13 mouse cellular contexts compared by ENCODE assay signal in the genomic region with DNA sequence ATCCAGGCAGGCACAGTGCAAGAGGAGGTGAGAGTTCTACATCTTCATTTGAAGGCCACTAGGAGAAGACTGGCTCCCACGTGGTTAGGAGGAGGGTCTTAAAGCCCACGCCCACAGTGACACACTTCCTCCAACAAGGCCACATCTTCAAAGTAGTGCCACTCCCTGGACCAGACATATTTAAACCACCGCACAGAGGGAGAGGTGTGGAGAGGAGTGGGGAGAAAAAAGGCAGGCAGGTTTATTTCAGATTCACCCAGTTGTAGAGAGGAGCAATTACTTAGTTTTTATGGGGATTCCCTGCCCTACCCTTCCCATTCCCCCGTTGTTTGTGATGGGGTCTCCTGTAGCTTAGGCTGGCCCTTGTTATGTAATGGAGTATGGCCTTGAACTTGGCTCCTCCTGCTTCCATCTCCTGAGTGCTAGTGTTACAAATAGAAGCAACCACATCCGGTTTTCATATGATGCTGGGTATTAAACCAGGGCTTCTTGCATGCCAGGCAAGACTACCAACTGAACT. TPM values are rescaled to one million over a fixed set of nuclear protein-coding genes. Genes with fewer than 3 reads are reported as not detected.
DNase-seq lines count a peak whose midpoint lies in the region; ATAC-seq and TF ChIP-seq lines count a peak whose summit lies in the region.
"Had no signal": no experiment of that assay in that cellular context is flagged by ENCODE, and none has a peak within 500 bp of the region (broad histone marks: within the 10 kb centered on the region; RNA-seq: fewer than 3 reads in every experiment).

No protein-coding gene starts in this region.

- no peak for TF ChIP-seq CTCF in small intestine, adult 2 months (IDR thresholded peaks at IDR 0.05; ENCODE audit: extremely low read depth, insufficient read length, insufficient replicate concordance, low read depth, low read length)

- H3K27me3 ChIP-seq in lung, embryonic 16.5 days (ENCODE audit: control insufficient read depth, insufficient read depth, low read depth, low read length): no peaks in the 10 kb centered on the region
- H3K27me3 ChIP-seq in small intestine, adult 2 months (ENCODE audit: control insufficient read depth, insufficient read depth, low read length): no peaks in the 10 kb centered on the region
- H3K27me3 ChIP-seq in hindbrain, embryonic 13.5 days: 0 out of 2 replicates have a peak, but pooled peaks cover 3% of the 10 kb centered on the region

- no peak for DNase-seq in lung, adult 18-20 months
- peak; percentile 35 to 51 for DNase-seq in CD8-positive naive resting alpha-beta T cell, adult 2 months (ENCODE audit: low read depth in 2 of 2, low spot score in 2 of 2)
- DNase-seq in layer of hippocampus, postnatal 10 days (ENCODE audit: low spot score in 2 of 2): no peak
- DNase-seq: adrenal gland, postnatal 25 days; cerebellum, adult 11-12 months; kidney, postnatal 36 days had no signal

- no peak overlapping the region for H3K4me2 ChIP-seq in lung, embryonic 16.5 days (ENCODE audit: low read depth, low read length)
- H3K4me2 ChIP-seq in hindbrain, embryonic 13.5 days: no peak overlapping the region

- H3K4me1 ChIP-seq in lung, embryonic 16.5 days (replicated peaks; ENCODE audit: control insufficient read depth, insufficient read depth, low read length): peaks cover 27% of the 10 kb centered on the region
- H3K4me1 ChIP-seq in small intestine, adult 2 months (ENCODE audit: control insufficient read depth, insufficient read depth, insufficient read length, low read length): peaks cover 36% of the 10 kb centered on the region
- peaks cover 26% of the 10 kb centered on the region for H3K4me1 ChIP-seq in hindbrain, embryonic 13.5 days (replicated peaks)

- WGBS in lung, embryonic 16.5 days: 65% methylated on average over 5 of the region's 5 CpGs
- 41% methylated on average over 5 of the region's 5 CpGs for WGBS in small intestine, adult 2 months
- 85% methylated on average over 5 of the region's 5 CpGs for WGBS in hindbrain, embryonic 13.5 days

- H3K36me3 ChIP-seq in lung, embryonic 16.5 days (ENCODE audit: control insufficient read depth, insufficient read depth, low read length): no peaks in the 10 kb centered on the region
- H3K36me3 ChIP-seq in small intestine, adult 2 months (ENCODE audit: control insufficient read depth, insufficient read depth, low read length): no peaks in the 10 kb centered on the region
- H3K36me3 ChIP-seq in hindbrain, embryonic 13.5 days: peaks cover 11% of the 10 kb centered on the region

- H3K9me3 ChIP-seq in lung, embryonic 16.5 days (ENCODE audit: control insufficient read depth, low read length): no peaks in the 10 kb centered on the region
- H3K9me3 ChIP-seq in hindbrain, embryonic 13.5 days: no peaks in the 10 kb centered on the region

- ATAC-seq in lung, embryonic 16.5 days (ENCODE audit: low read depth): no peak
- ATAC-seq in activated CD4-positive, CD25-positive, alpha-beta regulatory T cell, adult 4 months: peak; percentile 6
- ATAC-seq in hindbrain, embryonic 13.5 days (ENCODE audit: low FRiP score): no peak
- ATAC-seq: intestine, embryonic 16.5 days had no signal

- no peak overlapping the region for H3K4me3 ChIP-seq in lung, embryonic 16.5 days (ENCODE audit: low read length)
- no peak overlapping the region for H3K4me3 ChIP-seq in small intestine, adult 2 months (ENCODE audit: low read depth, low read length)
- no peak overlapping the region for H3K4me3 ChIP-seq in hindbrain, embryonic 13.5 days
- H3K4me3 ChIP-seq: erythroblast, embryonic 14.5 days; myocyte had no signal

- H3K27ac ChIP-seq in lung, embryonic 16.5 days (ENCODE audit: low read length): peak overlapping the region; percentile 16; the same call in 1 of the 2 replicates
- H3K27ac ChIP-seq in small intestine, adult 2 months (ENCODE audit: insufficient read depth, low read depth, low read length): peak overlapping the region; percentile 97
- H3K27ac ChIP-seq in hindbrain, embryonic 13.5 days: no peak overlapping the region

- no peak overlapping the region for H3K9ac ChIP-seq in lung, embryonic 16.5 days (ENCODE audit: low read length)
- H3K9ac ChIP-seq in hindbrain, embryonic 13.5 days: no peak overlapping the region

- TF ChIP-seq POLR2A in small intestine, adult 2 months (IDR thresholded peaks at IDR 0.05; ENCODE audit: low read depth, low read length): no peak

RNA-seq across cellular contexts. Expression of a gene that starts 3.1 kb away (rescaled TPM):
- polyA plus RNA-seq in lung, embryonic 16.5 days (2015; fragmentation: Nextera tagmentation; extraction: Ambion mirVana): 64.8 and 70.9 TPM in 2 replicates
- polyA plus RNA-seq in activated CD4-positive, CD25-positive, alpha-beta regulatory T cell, adult 4 months (2017; shearing (Covaris generic)): 10 to 100 TPM; 67.8 to 99.6 TPM
- 78.0 and 164 TPM in 2 replicates for polyA plus RNA-seq in small intestine, adult 2 months (2012; rRNA removed)
- total RNA-seq in layer of hippocampus, postnatal 10 days (2021): 10 to 100 TPM; 41.9 to 42.5 TPM
- 27.9 and 29.6 TPM in 2 replicates for polyA plus RNA-seq in hindbrain, embryonic 13.5 days (2015; fragmentation: Nextera tagmentation; extraction: Ambion mirVana)

RNA-seq across cellular contexts. Expression of a gene that starts 17.1 kb away (rescaled TPM):
- polyA plus RNA-seq in lung, embryonic 16.5 days (2015; fragmentation: Nextera tagmentation; extraction: Ambion mirVana): 71.2 and 71.4 TPM in 2 replicates
- 10 to 100 TPM; 23.2 to 25.9 TPM for polyA plus RNA-seq in activated CD4-positive, CD25-positive, alpha-beta regulatory T cell, adult 4 months (2017; shearing (Covaris generic))
- 49.9 and 121 TPM in 2 replicates for polyA plus RNA-seq in small intestine, adult 2 months (2012; rRNA removed)
- 10 to 100 TPM; 21.2 to 26.2 TPM for total RNA-seq in layer of hippocampus, postnatal 10 days (2021)
- 31.6 and 39.4 TPM in 2 replicates for polyA plus RNA-seq in hindbrain, embryonic 13.5 days (2015; fragmentation: Nextera tagmentation; extraction: Ambion mirVana)

RNA-seq across cellular contexts. Expression of a gene that starts 17.2 kb away (rescaled TPM):
- 4.0 and 6.4 TPM in 2 replicates for polyA plus RNA-seq in lung, embryonic 16.5 days (2015; fragmentation: Nextera tagmentation; extraction: Ambion mirVana)
- under 1 TPM in 1 of 2 experiments, not detected in 1; 0.89 TPM for polyA plus RNA-seq in activated CD4-positive, CD25-positive, alpha-beta regulatory T cell, adult 4 months (2017; shearing (Covaris generic))
- polyA plus RNA-seq in small intestine, adult 2 months (2012; rRNA removed): 0.15 TPM in 1 of 2 replicates, not detected in the other
- 1 to 10 TPM; 6.9 to 7.8 TPM for total RNA-seq in layer of hippocampus, postnatal 10 days (2021)
- 2.7 and 4.6 TPM in 2 replicates for polyA plus RNA-seq in hindbrain, embryonic 13.5 days (2015; fragmentation: Nextera tagmentation; extraction: Ambion mirVana)
- polyA plus RNA-seq: erythroblast, embryonic 14.5 days had no signal

RNA-seq across cellular contexts. Expression of a gene that starts 22.8 kb away (rescaled TPM):
- polyA plus RNA-seq in lung, embryonic 16.5 days (2015; fragmentation: Nextera tagmentation; extraction: Ambion mirVana): 18.3 and 18.7 TPM in 2 replicates
- polyA plus RNA-seq in activated CD4-positive, CD25-positive, alpha-beta regulatory T cell, adult 4 months (2017; shearing (Covaris generic)): 10 to 100 TPM; 22.2 to 30.7 TPM
- 7.0 and 15.7 TPM in 2 replicates for polyA plus RNA-seq in small intestine, adult 2 months (2012; rRNA removed)
- 10 to 100 TPM; 16.3 to 17.2 TPM for total RNA-seq in layer of hippocampus, postnatal 10 days (2021)
- 20.5 and 21.6 TPM in 2 replicates for polyA plus RNA-seq in hindbrain, embryonic 13.5 days (2015; fragmentation: Nextera tagmentation; extraction: Ambion mirVana)

RNA-seq across cellular contexts. Expression of a gene that starts 46.2 kb away (rescaled TPM):
- polyA plus RNA-seq in lung, embryonic 16.5 days (2015; fragmentation: Nextera tagmentation; extraction: Ambion mirVana): 169 and 185 TPM in 2 replicates
- polyA plus RNA-seq in activated CD4-positive, CD25-positive, alpha-beta regulatory T cell, adult 4 months (2017; shearing (Covaris generic)): 100 to 1,000 TPM; 202 to 222 TPM
- polyA plus RNA-seq in small intestine, adult 2 months (2012; rRNA removed): 56.9 and 81.6 TPM in 2 replicates
- total RNA-seq in layer of hippocampus, postnatal 10 days (2021): 10 to 100 TPM; 46.7 to 50.9 TPM
- polyA plus RNA-seq in hindbrain, embryonic 13.5 days (2015; fragmentation: Nextera tagmentation; extraction: Ambion mirVana): 55.9 and 62.1 TPM in 2 replicates

Comparison
In these comparisons a context has a peak if more than half of its experiments do, and no peak if none do; other contexts are left out.
1. DNase-seq: peak in CD8-positive naive resting alpha-beta T cell, adult 2 months (2 of 2); none in lung, adult 18-20 months (0 of 2) and layer of hippocampus, postnatal 10 days (0 of 2).